Mouse (Mus musculus): ENCODE measurements around the gene Tmem8.

Gene Tmem8

GRCm38 (mm10) chr17:26142796-26143195 lies 29.7 kb downstream of the Tmem8 start:
- DNase-seq (ENCODE audit: low spot score), result no peak

GRCm38 (mm10) chr17:26143386-26143785 lies 30.3 kb downstream of the Tmem8 start:
- DNase-seq (ENCODE audit: low spot score), result no peak

- DNase-seq (ENCODE audit: low spot score), result no peak
Measured at GRCm38 (mm10) chr17:26149056-26149455, 36.0 kb downstream of the Tmem8 start.

- no peak for DNase-seq (ENCODE audit: low spot score)
Measured at GRCm38 (mm10) chr17:26151886-26152630, 39.0 kb downstream of the Tmem8 start.

- DNase-seq (ENCODE audit: low spot score), result no peak
Measured at GRCm38 (mm10) chr17:26162736-26163135, 49.6 kb downstream of the Tmem8 start.

- no peak for DNase-seq (ENCODE audit: low spot score)
Measured at GRCm38 (mm10) chr17:26168039-26168438, 54.9 kb downstream of the Tmem8 start.
